Mouse (Mus musculus) adrenal gland, postnatal 14 days (tissue): ENCODE results near the gene Vmn1r222. TPM values are rescaled to one million over a fixed set of nuclear protein-coding genes. Genes with fewer than 3 reads are reported as not detected.
"Not testable (repeated sequence)": the region's sequence is repeated elsewhere in the genome, so short reads cannot be mapped to it uniquely, and the experiment has no call there.

ENCODE experiments used
- DNase-seq: peaks from one replicate; pipeline ENCODE4 v3.0.0; 2021; ENCODE audit warnings: mixed read lengths
- long read RNA-seq, 2 experiments: library from polyadenylated mRNA; stranded (forward); transcript quantifications; one replicate each; pipeline ENCODE4 v2.0.0; 2021
- total RNA-seq: library from RNA; stranded (reverse); gene quantifications from 2 replicates; pipeline ENCODE4 v1.2.3, GENCODE M21; 2021

Gene Vmn1r222
- not detected in 2 replicates for total RNA-seq
- long read RNA-seq, experiment 1 = 0 reads
- long read RNA-seq, experiment 2 = 0 reads

- DNase-seq = not testable (repeated sequence)
Observed at GRCm38 (mm10) chr13:23235847-23236246, at the start of gene Vmn1r222. Gene Vmn1r222 (minus strand): TSS chr13:23235947.

- no peak for DNase-seq
Observed at GRCm38 (mm10) chr13:23285191-23285920, 49.6 kb upstream of the Vmn1r222 start.

GRCm38 (mm10) chr13:23279992-23280391 is 44.2 kb upstream of the Vmn1r222 start:
- DNase-seq = no peak

GRCm38 (mm10) chr13:23279576-23279975 is 43.8 kb upstream of the Vmn1r222 start:
- no peak for DNase-seq

- DNase-seq = no peak
Observed at GRCm38 (mm10) chr13:23270321-23271101, 34.8 kb upstream of the Vmn1r222 start.

GRCm38 (mm10) chr13:23269681-23270080 is 33.9 kb upstream of the Vmn1r222 start:
- DNase-seq = no peak

- not testable (repeated sequence) for DNase-seq
Observed at GRCm38 (mm10) chr13:23269127-23269526, 33.4 kb upstream of the Vmn1r222 start.

GRCm38 (mm10) chr13:23268606-23269005 is 32.9 kb upstream of the Vmn1r222 start:
- DNase-seq = not testable (repeated sequence)

- DNase-seq = no peak
Observed at GRCm38 (mm10) chr13:23258546-23259048, 22.9 kb upstream of the Vmn1r222 start.

- not testable (repeated sequence) for DNase-seq
Observed at GRCm38 (mm10) chr13:23246834-23247233, 11.1 kb upstream of the Vmn1r222 start, which contains the start of gene Vmn1r223. Gene Vmn1r223 (plus strand): TSS chr13:23247134.

GRCm38 (mm10) chr13:23213827-23214226 is 21.9 kb downstream of the Vmn1r222 start, which contains the start of gene Vmn1r221:
Gene Vmn1r221 (plus strand): TSS chr13:23214127.
- not testable (repeated sequence) for DNase-seq

GRCm38 (mm10) chr13:23203885-23204284 is 31.9 kb downstream of the Vmn1r222 start:
- not testable (repeated sequence) for DNase-seq

GRCm38 (mm10) chr13:23187875-23188274 is 47.9 kb downstream of the Vmn1r222 start, which contains the start of gene Vmn1r220:
Gene Vmn1r220 (minus strand): TSS chr13:23187975.
- no peak for DNase-seq

Other genes with a start within 250 kb of the Vmn1r222 start
- gene Vmn1r213, start 228.3 kb downstream of the Vmn1r222 start, total RNA-seq = not detected in 2 replicates
- not detected in 2 replicates for gene Vmn1r214, start 205.5 kb downstream of the Vmn1r222 start, total RNA-seq
- gene Vmn1r215, start 167.9 kb downstream of the Vmn1r222 start, total RNA-seq = not detected in 2 replicates
- gene Vmn1r217, start 117.7 kb downstream of the Vmn1r222 start, total RNA-seq = not detected in 2 replicates
- gene Vmn1r218, start 102.8 kb downstream of the Vmn1r222 start, total RNA-seq = not detected in 2 replicates
- not detected in 2 replicates for gene Vmn1r219, start 76.6 kb downstream of the Vmn1r222 start, total RNA-seq
- not detected in 2 replicates for gene Vmn1r220, start 48.0 kb downstream of the Vmn1r222 start, total RNA-seq
- gene Vmn1r221, start 21.8 kb downstream of the Vmn1r222 start, total RNA-seq = not detected in 2 replicates
- not detected in 2 replicates for gene Vmn1r223, start 11.2 kb upstream of the Vmn1r222 start, total RNA-seq
- gene Zfp322a, start 133.3 kb upstream of the Vmn1r222 start, total RNA-seq = 20.6 and 26.1 TPM in 2 replicates
- 5.9 and 6.3 TPM in 2 replicates for gene Abt1, start 187.9 kb upstream of the Vmn1r222 start, total RNA-seq
- gene Btn1a1, start 230.0 kb upstream of the Vmn1r222 start, total RNA-seq = 0.19 TPM in 1 of 2 replicates, not detected in the other